Mouse (Mus musculus) layer of hippocampus, adult 9-11 months (tissue): ENCODE results near the gene Lrguk.

Source experiments
- DNase-seq: peaks from one replicate; pipeline ENCODE4 v3.0.0; 2022

The Lrguk gene

GRCm38 (mm10) chr6:34179911-34180310, 150.7 kb downstream of the Lrguk start:
- DNase-seq, result no peak

DNA sequence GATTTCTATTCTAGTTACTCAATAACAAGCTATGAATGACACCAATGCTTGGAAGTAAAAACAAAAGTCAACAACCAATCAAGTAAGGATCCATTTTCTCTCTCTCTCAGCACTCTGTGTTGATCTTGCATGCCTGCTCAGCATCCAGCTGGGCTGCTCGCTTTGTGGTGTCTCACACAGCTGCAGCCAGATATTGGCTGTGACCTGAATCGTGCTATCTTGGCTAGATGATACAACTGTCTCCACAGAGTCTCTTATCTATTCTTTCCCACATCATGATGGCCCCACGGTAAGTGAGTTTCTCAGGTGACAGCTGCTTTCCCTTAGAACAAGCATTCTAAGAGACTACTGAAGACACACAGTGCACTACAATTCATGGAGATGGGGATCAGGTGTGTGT, 152.7 kb downstream of the Lrguk start:
- no peak for DNase-seq

DNA sequence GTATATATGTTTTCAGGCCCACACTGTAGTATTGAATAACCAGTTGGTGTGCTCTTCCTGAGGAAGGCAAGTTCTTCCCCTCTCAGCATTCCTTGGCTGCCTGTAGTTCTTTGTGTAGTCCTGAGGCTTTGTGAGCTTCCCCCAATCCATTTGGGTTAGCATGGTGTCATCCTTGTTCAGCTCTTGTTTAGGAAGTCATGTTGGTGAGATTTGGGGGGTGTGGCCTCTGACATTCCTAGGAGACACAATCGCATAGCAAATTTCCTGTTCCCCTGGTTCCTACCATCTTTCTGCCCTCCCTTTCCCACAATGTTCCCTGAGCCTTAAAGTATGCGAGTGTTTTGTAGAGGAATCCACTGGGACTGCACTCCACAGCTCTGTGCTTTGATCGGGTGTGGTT, 154.1 kb downstream of the Lrguk start:
- DNase-seq, result no peak
